In genomic region chr2:32870275-32871100, GRCm38 (mm10) we compare ENCODE assay signal across 9 mouse cellular contexts. TPM values are rescaled to one million over a fixed set of nuclear protein-coding genes. Genes with fewer than 3 reads are reported as not detected.
DNase-seq lines count a peak whose midpoint lies in the region; ATAC-seq and TF ChIP-seq lines count a peak whose summit lies in the region.
"Had no signal": no experiment of that assay in that cellular context is flagged by ENCODE, and none has a peak within 500 bp of the region (broad histone marks: within the 10 kb centered on the region; RNA-seq: fewer than 3 reads in every experiment).

No protein-coding gene starts in this region.

- H3K4me3 ChIP-seq in kidney, postnatal 0 days (replicated peaks; ENCODE audit: low read depth, low read length), result no peak overlapping the region
- no peak overlapping the region for H3K4me3 ChIP-seq in lung, embryonic 14.5 days (ENCODE audit: low read depth, low read length)
- H3K4me3 ChIP-seq in stomach, embryonic 15.5 days (replicated peaks), result no peak overlapping the region
- H3K4me3 ChIP-seq in heart, embryonic 12.5 days, result no peak overlapping the region
- H3K4me3 ChIP-seq: forebrain, embryonic 15.5 days had no signal

- WGBS in kidney, postnatal 0 days, result 49% methylated on average over 8 of the region's 8 CpGs
- WGBS in lung, embryonic 14.5 days, result 37% methylated on average over 7 of the region's 8 CpGs
- 40% methylated on average over 8 of the region's 8 CpGs for WGBS in stomach, embryonic 15.5 days
- 49% methylated on average over 8 of the region's 8 CpGs for WGBS in heart, embryonic 12.5 days

- no peaks in the 10 kb centered on the region for H3K9me3 ChIP-seq in kidney, postnatal 0 days (replicated peaks; ENCODE audit: low read length)
- no peaks in the 10 kb centered on the region for H3K9me3 ChIP-seq in lung, embryonic 14.5 days (ENCODE audit: low read depth, low read length)
- H3K9me3 ChIP-seq in stomach, embryonic 15.5 days, result no peaks in the 10 kb centered on the region
- no peaks in the 10 kb centered on the region for H3K9me3 ChIP-seq in heart, embryonic 12.5 days (replicated peaks)
- H3K9me3 ChIP-seq: forebrain, embryonic 15.5 days had no signal

- 0 out of 2 replicates have a peak overlapping the region, but pooled peaks have one; percentile 31 for H3K27ac ChIP-seq in kidney, postnatal 0 days
- H3K27ac ChIP-seq in lung, embryonic 14.5 days (ENCODE audit: low read depth), result peak overlapping the region; percentile 75
- peak overlapping the region; percentile 82 for H3K27ac ChIP-seq in stomach, embryonic 15.5 days
- no peak overlapping the region for H3K27ac ChIP-seq in heart, embryonic 12.5 days (ENCODE audit: poor library complexity, severe bottlenecking)
- H3K27ac ChIP-seq: forebrain, embryonic 15.5 days had no signal

- ATAC-seq in kidney, postnatal 0 days (replicated peaks; ENCODE audit: low FRiP score, low read depth), result no peak
- ATAC-seq in lung, embryonic 14.5 days (ENCODE audit: insufficient read depth), result 0 out of 2 replicates have a peak, but pooled peaks have one; percentile 25
- peak; percentile 51; the same call in 1 of the 2 replicates for ATAC-seq in stomach, embryonic 15.5 days (ENCODE audit: insufficient read depth, low FRiP score, low read depth)
- no peak for ATAC-seq in heart, embryonic 12.5 days (ENCODE audit: insufficient number of reproducible peaks, low FRiP score)
- ATAC-seq: forebrain, embryonic 15.5 days had no signal

- H3K4me2 ChIP-seq in kidney, postnatal 0 days (ENCODE audit: low read length), result no peak overlapping the region
- no peak overlapping the region for H3K4me2 ChIP-seq in lung, embryonic 14.5 days
- no peak overlapping the region; the same call in 1 of the 2 replicates for H3K4me2 ChIP-seq in stomach, embryonic 15.5 days
- no peak overlapping the region for H3K4me2 ChIP-seq in heart, embryonic 12.5 days
- H3K4me2 ChIP-seq: forebrain, embryonic 15.5 days had no signal

- TF ChIP-seq CTCF in kidney, postnatal 0 days (IDR thresholded peaks at IDR 0.05; ENCODE audit: low read depth), result no peak
- no peak for TF ChIP-seq CTCF in lung, embryonic 14.5 days (IDR thresholded peaks at IDR 0.05; ENCODE audit: low read depth)

- no peaks in the 10 kb centered on the region for H3K36me3 ChIP-seq in kidney, postnatal 0 days (ENCODE audit: insufficient read depth, low read length)
- no peaks in the 10 kb centered on the region for H3K36me3 ChIP-seq in lung, embryonic 14.5 days (ENCODE audit: insufficient read depth)
- H3K36me3 ChIP-seq in stomach, embryonic 15.5 days, result no peaks in the 10 kb centered on the region
- H3K36me3 ChIP-seq in heart, embryonic 12.5 days, result no peaks in the 10 kb centered on the region
- H3K36me3 ChIP-seq: forebrain, embryonic 15.5 days had no signal

- no peaks in the 10 kb centered on the region for H3K27me3 ChIP-seq in kidney, postnatal 0 days (ENCODE audit: insufficient read depth, low read length)
- no peaks in the 10 kb centered on the region for H3K27me3 ChIP-seq in lung, embryonic 14.5 days (ENCODE audit: insufficient read depth, low read length)
- H3K27me3 ChIP-seq in stomach, embryonic 15.5 days (replicated peaks), result no peaks in the 10 kb centered on the region
- no peaks in the 10 kb centered on the region for H3K27me3 ChIP-seq in heart, embryonic 12.5 days (replicated peaks)
- H3K27me3 ChIP-seq: forebrain, embryonic 15.5 days had no signal

- H3K4me1 ChIP-seq in kidney, postnatal 0 days (replicated peaks; ENCODE audit: insufficient read depth, low read length), result peaks cover 14% of the 10 kb centered on the region
- H3K4me1 ChIP-seq in lung, embryonic 14.5 days (ENCODE audit: insufficient read depth), result peaks cover 15% of the 10 kb centered on the region
- peaks cover 32% of the 10 kb centered on the region for H3K4me1 ChIP-seq in stomach, embryonic 15.5 days
- H3K4me1 ChIP-seq in heart, embryonic 12.5 days (replicated peaks), result peaks cover 39% of the 10 kb centered on the region

- H3K9ac ChIP-seq in kidney, postnatal 0 days (ENCODE audit: low read depth, low read length), result no peak overlapping the region
- no peak overlapping the region for H3K9ac ChIP-seq in lung, embryonic 14.5 days
- no peak overlapping the region for H3K9ac ChIP-seq in stomach, embryonic 15.5 days
- H3K9ac ChIP-seq in heart, embryonic 12.5 days, result no peak overlapping the region
- H3K9ac ChIP-seq: forebrain, embryonic 15.5 days had no signal

- no peak for DNase-seq in kidney, postnatal 0 days (ENCODE audit: low spot score)
- DNase-seq in kidney, adult 18-20 months, result no peak
- DNase-seq in ZHBTc4 (ENCODE audit: low read depth, low spot score), result peak; percentile 92
- DNase-seq in lung, embryonic 14.5 days, result peak; percentile 47
- no peak for DNase-seq in thymus, adult 18-20 months
- no peak for DNase-seq in left cerebral cortex, adult 18-20 months (ENCODE audit: low spot score in 2 of 2)

RNA-seq across cellular contexts. Expression of gene Fam129b, which starts 5.4 kb away (rescaled TPM):
- 41.1 and 42.2 TPM in 2 replicates for polyA plus RNA-seq in kidney, postnatal 0 days (2015; fragmentation: Nextera tagmentation; extraction: Ambion mirVana)
- 41.2 and 46.5 TPM in 2 replicates for polyA plus RNA-seq in lung, embryonic 14.5 days (2014; fragmentation: Nextera tagmentation; extraction: Ambion mirVana)
- 67.1 and 73.6 TPM in 2 replicates for polyA plus RNA-seq in stomach, embryonic 15.5 days (2015; fragmentation: Nextera tagmentation; extraction: Ambion mirVana)
- 10 to 100 TPM; 29.6 to 35.3 TPM for total RNA-seq in left cerebral cortex, adult 18-20 months (2021)
- polyA plus RNA-seq in heart, embryonic 12.5 days (2016; fragmentation: Nextera tagmentation; extraction: Ambion mirVana), result 62.0 and 64.4 TPM in 2 replicates

RNA-seq across cellular contexts. Expression of gene Stxbp1, which starts 23.4 kb away (rescaled TPM):
- polyA plus RNA-seq in kidney, postnatal 0 days (2015; fragmentation: Nextera tagmentation; extraction: Ambion mirVana), result 14.3 and 14.6 TPM in 2 replicates
- 20.7 and 22.2 TPM in 2 replicates for polyA plus RNA-seq in lung, embryonic 14.5 days (2014; fragmentation: Nextera tagmentation; extraction: Ambion mirVana)
- 20.0 and 21.4 TPM in 2 replicates for polyA plus RNA-seq in stomach, embryonic 15.5 days (2015; fragmentation: Nextera tagmentation; extraction: Ambion mirVana)
- 1,000 to 10,000 TPM in 1 of 2 experiments, 100 to 1,000 TPM in 1; 951 to 1,006 TPM for total RNA-seq in left cerebral cortex, adult 18-20 months (2021)
- polyA plus RNA-seq in heart, embryonic 12.5 days (2016; fragmentation: Nextera tagmentation; extraction: Ambion mirVana), result 30.8 and 31.1 TPM in 2 replicates

Comparison
In these comparisons a context has a peak if more than half of its experiments do, and no peak if none do; other contexts are left out.
1. ATAC-seq: peak in lung, embryonic 14.5 days (single experiment) and stomach, embryonic 15.5 days (single experiment); none in kidney, postnatal 0 days (single experiment) and heart, embryonic 12.5 days (single experiment).
2. DNase-seq: peak in ZHBTc4 (single experiment) and lung, embryonic 14.5 days (single experiment); none in kidney, postnatal 0 days (single experiment), kidney, adult 18-20 months (single experiment), thymus, adult 18-20 months (0 of 2) and left cerebral cortex, adult 18-20 months (0 of 2).